Mouse (Mus musculus): ENCODE results near the gene Bicra.

Gene Bicra

DNA sequence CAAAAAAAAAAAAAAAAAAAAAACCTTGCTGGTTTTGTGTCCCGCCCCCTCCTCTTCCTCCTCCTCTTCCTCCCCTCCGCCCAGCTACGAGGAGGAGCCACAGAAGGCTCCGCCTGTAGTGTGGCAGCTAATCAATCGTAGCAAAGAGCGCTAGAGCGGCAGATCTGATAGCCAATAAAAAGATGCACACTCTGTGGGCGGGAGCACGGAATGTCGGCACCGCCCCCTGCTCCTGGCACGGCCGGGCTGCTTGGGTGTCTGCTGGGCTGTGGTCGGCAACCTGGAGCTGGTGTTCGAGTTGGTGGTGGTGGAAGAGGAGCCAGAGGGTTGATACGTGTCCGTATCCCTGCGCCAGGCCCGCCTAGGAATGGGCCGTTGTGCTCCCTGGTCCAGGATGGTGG lies 443 bp upstream of the Bicra start:
- DNase-seq (ENCODE audit: low spot score): peak; percentile 99

- DNase-seq (ENCODE audit: low spot score): peak; percentile 62
These were observed 1.0 kb downstream of the Bicra start for GRCm38 (mm10) chr7:16046481-16047337.

DNA sequence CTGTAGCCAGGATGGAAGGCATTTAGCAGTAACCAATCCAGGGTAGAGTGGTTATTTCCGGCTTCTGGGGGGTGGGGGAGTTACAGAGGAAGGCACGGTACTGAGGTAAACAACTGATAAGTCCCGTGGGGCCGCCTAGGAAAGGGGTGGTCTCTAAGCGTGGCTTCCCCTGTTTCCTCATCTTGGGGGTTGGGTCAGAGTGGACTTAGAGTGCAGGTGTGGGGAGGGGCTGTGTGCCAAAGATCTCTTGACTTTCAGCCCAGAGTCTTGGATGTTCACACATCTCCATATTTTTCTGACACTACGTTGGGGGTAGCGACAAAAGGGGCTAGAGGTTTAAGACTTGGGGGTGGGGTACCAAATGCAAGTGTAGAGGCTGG lies 1.6 kb downstream of the Bicra start:
- no peak for DNase-seq (ENCODE audit: low spot score)

DNA sequence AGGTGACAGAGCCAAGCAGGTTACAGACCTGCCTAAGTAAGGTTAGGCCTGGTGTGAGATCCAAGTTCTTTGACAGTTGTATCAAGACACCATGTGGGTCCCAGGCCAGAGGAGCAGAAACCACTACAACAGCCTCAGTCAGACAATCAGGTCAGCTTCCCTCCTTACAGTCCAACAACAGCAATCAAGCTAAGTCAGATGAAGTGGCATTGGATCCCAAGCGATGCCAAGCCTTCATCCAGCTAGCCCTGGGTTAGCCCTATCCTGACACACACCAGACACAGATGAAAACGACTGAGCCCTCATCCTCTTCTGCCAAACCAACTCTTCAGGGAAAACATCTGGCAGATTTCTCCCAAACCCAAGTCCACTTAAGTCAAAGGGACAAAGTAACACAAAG lies 2.2 kb downstream of the Bicra start:
- no peak for DNase-seq (ENCODE audit: low spot score)

- no peak for DNase-seq (ENCODE audit: low spot score)
These were observed 3.2 kb downstream of the Bicra start for GRCm38 (mm10) chr7:16044531-16044930.

- DNase-seq (ENCODE audit: low spot score): no peak
These were observed 3.8 kb downstream of the Bicra start for GRCm38 (mm10) chr7:16043861-16044435.

- no peak for DNase-seq (ENCODE audit: low spot score)
These were observed 4.6 kb downstream of the Bicra start for GRCm38 (mm10) chr7:16042850-16043775.

DNA sequence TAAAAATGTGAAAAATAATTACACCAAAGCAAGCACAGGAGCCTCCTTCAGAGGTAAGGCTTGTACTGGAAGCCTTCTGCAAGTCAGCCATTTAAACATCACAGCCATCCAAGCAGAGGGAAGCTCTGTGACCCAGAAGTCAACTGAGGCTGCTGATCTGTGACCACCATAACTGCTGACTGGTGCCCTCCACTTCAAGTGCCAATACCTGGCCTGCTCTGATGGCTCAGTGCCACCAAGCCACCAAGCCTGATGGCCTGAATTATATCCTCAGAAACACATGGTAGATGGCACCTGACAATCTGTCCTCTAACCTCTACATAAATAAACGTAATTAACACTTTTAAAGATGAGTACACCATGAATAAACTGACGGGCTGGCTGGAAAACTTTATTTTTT lies 6.5 kb downstream of the Bicra start:
- DNase-seq (ENCODE audit: low spot score): no peak

- no peak for DNase-seq (ENCODE audit: low spot score)
These were observed 8.4 kb downstream of the Bicra start for GRCm38 (mm10) chr7:16039363-16039762.

GRCm38 (mm10) chr7:16036972-16037371 lies 10.7 kb downstream of the Bicra start:
- no peak for DNase-seq (ENCODE audit: low spot score)

- no peak for DNase-seq (ENCODE audit: low spot score)
These were observed 13.9 kb downstream of the Bicra start for GRCm38 (mm10) chr7:16033580-16034461.

DNA sequence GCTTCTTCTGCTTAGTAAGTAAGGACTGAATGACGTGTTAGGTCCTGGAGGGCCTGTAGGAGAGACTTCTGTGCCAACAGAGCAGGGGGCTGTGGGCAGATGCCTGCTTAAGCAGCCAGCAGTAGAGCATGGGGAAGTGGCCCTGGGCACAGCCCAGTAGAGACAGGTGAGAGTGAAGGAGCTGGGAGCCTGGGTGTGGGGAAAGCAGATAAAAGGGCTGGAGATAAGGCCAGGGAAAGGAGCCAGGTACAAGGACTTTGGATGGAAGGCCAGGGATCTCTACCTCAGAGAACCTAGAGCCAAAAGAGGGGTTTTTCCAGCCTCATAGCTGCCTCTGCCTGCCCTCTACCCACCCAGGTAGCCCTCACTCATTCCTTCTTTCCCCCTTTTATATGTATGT lies 14.7 kb downstream of the Bicra start:
- no peak for DNase-seq (ENCODE audit: low spot score)

DNA sequence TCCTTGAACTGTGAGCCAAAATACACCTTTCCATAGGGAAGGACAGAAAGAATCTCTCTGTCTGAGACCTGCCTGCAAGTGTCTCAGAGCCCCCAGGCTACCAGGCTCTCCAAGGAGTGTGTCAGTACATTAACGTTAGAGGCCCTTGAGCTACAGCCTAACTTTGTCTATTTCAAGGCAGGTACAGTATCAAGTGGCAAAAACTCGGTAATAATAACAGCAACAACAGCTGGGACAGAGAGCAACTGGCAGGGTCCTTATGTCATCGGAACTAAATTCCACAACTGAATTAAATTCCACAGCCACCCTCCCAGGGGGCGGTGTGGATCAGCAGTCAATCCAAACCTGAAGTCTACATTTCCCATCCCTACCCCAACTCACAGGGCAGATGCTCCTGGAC lies 16.6 kb downstream of the Bicra start:
- DNase-seq (ENCODE audit: low spot score): no peak

- DNase-seq (ENCODE audit: low spot score): no peak
These were observed 19.4 kb downstream of the Bicra start for GRCm38 (mm10) chr7:16028102-16028927.

DNA sequence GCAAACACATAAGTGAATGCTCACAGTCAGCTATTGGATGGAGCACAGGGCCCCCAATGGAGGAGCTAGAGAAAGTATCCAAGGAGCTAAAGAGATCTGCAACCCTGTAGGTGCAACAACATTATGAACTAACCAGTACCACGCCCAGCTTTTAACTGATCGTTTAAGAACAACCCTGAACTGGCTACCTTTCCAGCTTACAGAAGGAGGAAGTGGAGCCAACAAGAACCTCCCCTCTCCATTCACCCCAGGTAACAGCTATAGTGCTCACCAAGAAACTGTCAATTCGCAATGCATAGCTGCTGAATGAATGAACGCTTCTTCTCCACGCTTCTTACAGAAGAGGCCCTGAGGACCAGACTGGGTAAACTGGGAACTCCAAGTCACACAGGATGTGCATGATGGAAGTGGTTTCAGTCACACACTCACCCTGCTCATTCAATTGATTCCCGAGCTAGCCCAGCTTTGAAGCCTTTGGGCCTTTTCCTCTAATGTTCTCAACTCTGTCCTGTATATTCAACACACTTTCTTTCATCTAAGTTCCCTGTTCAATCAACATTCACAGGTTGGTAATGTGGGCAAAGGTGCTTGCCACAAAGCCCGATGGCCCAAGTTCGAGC lies 23.0 kb downstream of the Bicra start:
- DNase-seq (ENCODE audit: low spot score): no peak

DNA sequence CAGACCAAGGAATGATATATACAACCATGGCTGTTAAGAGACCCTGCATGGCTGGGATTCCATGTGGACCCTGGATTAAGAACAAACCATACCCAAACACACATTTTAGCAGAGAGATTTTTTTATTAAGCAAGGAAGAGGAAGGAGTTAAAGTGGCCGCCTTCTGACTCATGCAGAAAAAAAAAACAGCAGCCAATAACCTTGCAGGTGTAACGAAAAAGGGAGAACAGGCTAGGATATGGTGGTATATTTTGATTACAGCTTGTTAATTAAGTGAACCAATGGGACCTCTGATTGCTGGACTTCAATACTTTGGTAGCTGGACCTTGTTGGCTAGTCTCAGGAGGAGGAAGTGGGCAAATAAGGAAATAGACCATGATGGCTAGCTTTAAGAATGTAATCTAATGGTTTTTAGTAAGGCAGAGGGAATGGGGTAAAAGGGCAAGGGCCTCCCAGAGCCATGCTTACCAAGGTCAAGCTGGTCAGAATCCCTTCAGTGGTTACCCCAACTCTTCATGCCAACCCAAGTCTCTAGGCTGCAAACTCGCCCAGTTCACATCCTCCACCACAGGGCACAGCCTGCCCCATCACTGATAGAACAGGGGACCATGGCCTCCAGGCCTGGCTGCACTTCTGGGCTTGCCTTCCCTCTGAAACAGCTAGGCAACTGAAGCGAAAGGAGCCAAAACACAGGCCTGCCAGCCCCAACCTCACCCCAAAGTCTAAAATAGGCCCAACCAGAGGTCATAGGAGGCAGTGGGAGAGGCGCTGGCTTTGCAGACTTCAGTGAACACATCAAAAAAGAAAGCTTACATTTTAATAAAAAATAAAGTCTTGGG lies 28.2 kb downstream of the Bicra start:
- no peak for DNase-seq (ENCODE audit: low spot score)

GRCm38 (mm10) chr7:16018016-16018810 lies 29.5 kb downstream of the Bicra start:
- no peak for DNase-seq (ENCODE audit: low spot score)

DNA sequence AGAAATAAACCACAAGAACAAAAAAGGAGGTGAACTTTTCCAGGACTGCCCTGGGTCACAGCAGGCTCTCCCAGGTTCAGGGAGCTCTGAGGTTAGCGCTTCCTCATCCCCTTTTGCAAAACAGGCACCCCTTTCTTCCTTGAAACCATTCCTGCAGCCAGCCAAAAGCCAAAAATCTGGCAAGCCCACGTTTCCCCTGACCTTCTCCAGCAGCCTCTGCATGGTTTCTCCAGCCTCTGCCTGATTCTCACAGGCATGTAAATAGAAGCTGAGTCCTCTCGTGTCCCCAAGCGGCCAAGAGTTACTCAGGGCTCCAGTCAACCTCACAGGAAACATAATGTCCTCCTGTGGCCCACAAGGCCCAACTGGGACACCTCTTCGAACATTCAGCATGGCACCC lies 32.3 kb downstream of the Bicra start:
- no peak for DNase-seq (ENCODE audit: low spot score)
